Mouse (Mus musculus): ENCODE data around the gene Zbtb7b. TPM values are rescaled to one million over a fixed set of nuclear protein-coding genes. Genes with fewer than 3 reads are reported as not detected.
"Not testable (repeated sequence)": the region's sequence is repeated elsewhere in the genome, so short reads cannot be mapped to it uniquely, and the experiment has no call there.

Zbtb7b gene
- polyA plus RNA-seq (2015; fragmentation: Nextera tagmentation; extraction: Ambion mirVana), result 8.2 and 9.0 TPM in 2 replicates

DNA sequence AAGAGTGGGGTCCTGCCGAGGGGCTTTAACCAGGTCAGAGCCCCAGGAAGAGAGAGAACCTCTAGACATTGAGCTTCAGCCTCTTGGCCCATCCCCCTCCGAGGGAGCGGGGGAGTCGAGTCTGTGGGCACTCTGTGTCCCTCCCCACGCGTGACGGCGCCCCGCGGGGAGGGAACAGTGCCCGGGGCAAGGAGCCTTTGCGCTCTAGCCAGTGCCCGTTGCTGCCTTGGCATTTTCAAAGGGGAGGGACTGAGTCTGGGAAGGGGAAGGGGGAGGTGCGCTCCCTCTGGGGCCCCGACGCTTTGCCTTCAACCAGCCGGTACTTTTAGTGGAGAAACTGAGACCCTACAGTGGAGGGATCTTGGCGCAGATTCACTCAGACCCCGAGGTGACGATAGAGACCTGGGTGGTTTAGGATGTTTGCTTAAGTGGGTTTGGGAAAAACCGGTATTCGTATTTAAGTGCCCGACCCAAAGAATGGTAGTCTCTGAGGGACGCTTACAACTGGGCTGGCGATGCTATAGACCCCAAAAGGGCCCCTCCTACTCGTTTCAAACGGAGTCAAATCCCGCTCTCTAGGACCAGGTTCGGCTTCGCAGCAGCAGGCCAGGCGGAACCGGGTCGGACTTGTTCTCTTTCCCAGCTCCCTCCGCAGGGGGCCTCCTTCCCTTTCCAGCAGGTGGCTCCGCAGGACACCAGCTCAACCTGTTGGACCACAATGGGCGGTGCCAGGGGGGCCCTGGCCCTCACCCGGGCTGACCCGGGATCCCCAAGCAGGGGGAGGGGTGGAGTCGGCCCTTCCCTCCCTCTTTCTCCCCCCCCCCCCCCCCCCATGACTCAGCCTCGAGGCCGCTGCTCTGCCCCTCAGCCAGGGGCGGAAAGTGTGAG lies at the start of gene Zbtb7b:
Zbtb7b (minus strand) TSS at position 771 of the 888 bp plus-strand sequence.
- Histone ChIP-seq H3K9me3 (replicated peaks) (no peaks in the 10 kb centered on the region), H3K9ac (peak within 1 kb of the TSS; percentile 55), H3K4me1 (peaks cover 69% of the 10 kb centered on the region), H3K4me3 (replicated peaks) (peak within 1 kb of the TSS; percentile 58), H3K4me2 (replicated peaks) (peak within 1 kb of the TSS; percentile 98), H3K27ac (replicated peaks) (peak within 1 kb of the TSS; percentile 93), H3K27me3 (no peaks in the 10 kb centered on the region), H3K36me3 (no peaks in the 10 kb centered on the region)
- WGBS, result under 1% methylated on average over 39 of the region's 42 CpGs
- peak; percentile 43 for ATAC-seq (ENCODE audit: insufficient number of reproducible peaks, low FRiP score, low TSS enrichment, low read depth)

DNA sequence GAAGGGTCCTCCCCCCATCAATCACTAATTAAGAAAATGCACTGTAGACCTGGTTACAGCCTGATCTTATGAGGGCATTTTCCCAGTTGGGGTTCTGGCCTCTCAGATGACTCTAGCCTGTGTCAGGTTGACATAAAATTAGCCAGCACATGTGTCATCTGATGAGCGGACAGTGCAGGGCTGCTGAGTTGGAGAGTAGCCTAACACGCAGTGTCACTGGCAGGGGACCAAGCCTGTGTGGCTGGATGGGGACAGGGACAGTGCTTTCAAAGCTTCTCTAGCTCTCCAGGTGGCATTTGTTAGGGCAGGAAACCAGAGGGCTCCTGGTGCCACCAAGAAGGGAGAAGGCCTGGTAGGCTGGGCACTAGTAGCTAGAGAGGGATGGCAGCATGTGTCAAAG lies 46.1 kb upstream of the Zbtb7b start:
- 93% methylated on average over 2 of the region's 2 CpGs for WGBS
- H3K4me3 ChIP-seq (replicated peaks), result no peak overlapping the region
- no peaks in the 10 kb centered on the region for H3K9me3 ChIP-seq (replicated peaks)
- no peak overlapping the region for H3K4me2 ChIP-seq (replicated peaks)
- H3K27me3 ChIP-seq, result no peaks in the 10 kb centered on the region
- H3K27ac ChIP-seq (replicated peaks), result no peak overlapping the region
- peaks cover 11% of the 10 kb centered on the region for H3K4me1 ChIP-seq
- ATAC-seq (ENCODE audit: insufficient number of reproducible peaks, low FRiP score, low TSS enrichment, low read depth), result no peak
- peaks cover 16% of the 10 kb centered on the region for H3K36me3 ChIP-seq
- H3K9ac ChIP-seq, result no peak overlapping the region

DNA sequence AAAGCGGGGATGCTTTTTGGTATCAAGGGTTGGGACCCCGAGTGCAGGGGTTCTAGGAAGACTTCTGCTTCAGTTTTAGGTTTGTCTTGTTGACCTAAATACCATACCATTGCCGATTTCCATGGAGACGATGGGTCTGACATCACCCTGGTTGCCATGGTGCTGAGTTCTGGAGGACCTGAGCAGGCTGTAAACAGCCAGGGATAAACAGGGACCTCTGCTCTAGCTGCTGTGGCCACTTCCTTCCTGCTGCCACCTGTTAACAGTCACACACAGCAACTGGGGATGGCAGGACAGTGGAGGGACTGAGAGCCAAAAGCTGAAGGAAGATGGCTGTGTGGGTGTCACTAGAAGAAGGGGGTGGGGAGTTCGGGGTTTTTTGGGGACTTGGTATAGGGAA lies 42.7 kb upstream of the Zbtb7b start:
- WGBS, result 30% methylated on average over 5 of the region's 5 CpGs
- H3K4me3 ChIP-seq (replicated peaks), result peak overlapping the region; percentile 52
- H3K27me3 ChIP-seq, result no peaks in the 10 kb centered on the region
- H3K4me2 ChIP-seq (replicated peaks), result peak overlapping the region; percentile 57
- peaks cover 25% of the 10 kb centered on the region for H3K36me3 ChIP-seq
- peak overlapping the region; percentile 70 for H3K27ac ChIP-seq (replicated peaks)
- no peak for ATAC-seq (ENCODE audit: insufficient number of reproducible peaks, low FRiP score, low TSS enrichment, low read depth)
- H3K9ac ChIP-seq, result peak overlapping the region; percentile 57
- H3K4me1 ChIP-seq, result peaks cover 22% of the 10 kb centered on the region
- no peaks in the 10 kb centered on the region for H3K9me3 ChIP-seq (replicated peaks)

DNA sequence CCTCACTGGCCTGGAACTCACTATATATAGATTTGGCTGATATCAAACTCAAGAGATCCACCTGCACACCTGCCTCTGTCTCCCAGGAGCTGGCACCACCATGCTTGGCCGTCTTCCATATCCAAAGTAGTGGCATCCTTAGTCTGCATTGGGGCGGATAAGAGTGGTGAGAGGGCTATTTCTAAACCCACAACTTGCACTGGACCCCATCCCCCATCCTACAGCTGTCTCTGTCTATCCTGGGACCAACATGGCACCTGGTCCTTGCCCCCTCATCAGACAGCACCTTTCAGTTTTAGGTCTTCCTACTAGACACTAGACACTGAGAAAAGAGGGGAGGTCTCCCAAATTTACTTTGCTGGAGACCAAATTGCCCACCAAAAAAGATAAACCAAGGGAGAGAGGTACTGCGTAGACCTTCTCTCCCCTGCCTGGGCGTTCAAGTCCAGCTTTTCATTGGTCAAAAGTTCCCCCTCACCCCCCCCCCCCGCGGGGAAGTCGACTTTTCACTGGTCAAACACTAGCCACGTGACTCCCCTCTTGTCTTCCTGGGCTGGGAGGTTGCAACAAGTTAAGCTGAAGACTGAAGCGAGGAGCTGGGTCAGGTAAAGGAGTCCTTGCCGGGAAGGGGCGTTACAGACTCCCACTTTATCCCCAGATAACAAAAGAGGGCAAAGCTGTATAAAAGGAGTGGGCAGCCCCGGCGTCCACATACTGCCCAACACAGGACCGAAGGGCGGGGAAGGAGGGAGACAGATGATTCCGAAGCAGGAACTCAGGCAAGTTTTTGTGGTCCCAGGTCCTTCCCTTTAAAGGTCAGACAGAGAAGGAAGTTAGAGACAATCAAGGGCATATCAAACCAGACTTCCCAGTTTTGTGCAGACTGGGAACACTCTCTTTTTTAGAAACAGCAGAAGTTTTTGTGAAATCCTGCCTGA lies 41.9 kb upstream of the Zbtb7b start, which contains the start of gene Pbxip1:
Pbxip1 (plus strand) TSS at position 531 of the 938 bp plus-strand sequence.
- Histone ChIP-seq H3K27ac (replicated peaks) (peak within 1 kb of the TSS; percentile 70), H3K4me1 (peaks cover 28% of the 10 kb centered on the region), H3K36me3 (peaks cover 26% of the 10 kb centered on the region), H3K9ac (peak within 1 kb of the TSS; percentile 57), H3K9me3 (replicated peaks) (no peaks in the 10 kb centered on the region), H3K4me2 (replicated peaks) (peak within 1 kb of the TSS; percentile 57), H3K4me3 (replicated peaks) (peak within 1 kb of the TSS; percentile 52), H3K27me3 (no peaks in the 10 kb centered on the region)
- WGBS, result 5% methylated on average over 16 of the region's 16 CpGs
- peak; percentile 69 for ATAC-seq (ENCODE audit: insufficient number of reproducible peaks, low FRiP score, low TSS enrichment, low read depth)

DNA sequence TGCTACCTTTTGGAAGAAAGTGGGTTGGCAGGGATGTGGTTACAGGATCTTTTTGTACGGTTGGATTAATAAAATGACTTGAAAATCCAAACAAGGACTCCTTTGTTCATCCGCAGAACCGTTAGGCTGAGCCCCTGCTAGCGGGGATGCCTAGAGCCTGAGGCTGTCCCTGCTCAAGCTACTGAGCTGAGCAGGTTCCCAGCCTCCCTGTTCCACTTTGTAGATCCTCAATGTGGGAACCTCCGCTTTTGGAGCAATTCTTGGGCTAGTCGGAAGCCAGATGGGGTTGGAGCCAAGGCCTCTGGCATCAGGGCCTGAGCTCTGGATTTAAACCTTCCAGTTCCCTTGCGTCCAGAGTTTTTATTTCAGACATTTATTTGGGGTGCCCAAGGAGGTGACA lies 40.5 kb upstream of the Zbtb7b start:
- no peak for ATAC-seq (ENCODE audit: insufficient number of reproducible peaks, low FRiP score, low TSS enrichment, low read depth)
- H3K4me3 ChIP-seq (replicated peaks), result no peak overlapping the region
- peak overlapping the region; percentile 34; the same call in 1 of the 2 replicates for H3K27ac ChIP-seq (replicated peaks)
- H3K9me3 ChIP-seq (replicated peaks), result no peaks in the 10 kb centered on the region
- 48% methylated on average over 7 of the region's 7 CpGs for WGBS
- H3K4me1 ChIP-seq, result peaks cover 34% of the 10 kb centered on the region
- no peak overlapping the region for H3K9ac ChIP-seq
- peaks cover 26% of the 10 kb centered on the region for H3K36me3 ChIP-seq
- no peaks in the 10 kb centered on the region for H3K27me3 ChIP-seq
- no peak overlapping the region for H3K4me2 ChIP-seq (replicated peaks)

DNA sequence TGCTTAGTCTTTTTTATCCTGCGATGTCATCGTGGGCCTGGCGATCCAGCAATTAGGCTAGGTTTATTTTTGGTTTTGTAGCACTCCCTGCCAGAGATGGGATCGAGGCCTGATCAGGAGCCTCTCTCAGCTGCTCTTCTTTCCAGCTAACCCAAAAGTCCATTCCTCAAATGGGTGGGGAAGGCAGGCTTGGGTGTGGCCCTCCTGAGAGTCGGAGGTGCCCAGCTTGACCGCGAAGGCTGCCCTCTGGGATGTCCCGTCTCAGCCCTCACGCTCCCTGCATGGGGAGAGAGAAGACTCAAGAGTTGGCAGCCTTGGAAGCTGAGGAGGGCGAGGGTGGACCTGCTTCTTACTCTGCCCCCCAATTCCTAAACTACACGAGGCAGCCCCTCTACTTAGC lies 40.0 kb upstream of the Zbtb7b start:
- Histone ChIP-seq H3K9me3 (replicated peaks) (no peaks in the 10 kb centered on the region), H3K27me3 (no peaks in the 10 kb centered on the region), H3K36me3 (peaks cover 26% of the 10 kb centered on the region), H3K4me3 (replicated peaks) (no peak overlapping the region), H3K27ac (replicated peaks) (peak overlapping the region; percentile 34; the same call in 1 of the 2 replicates), H3K9ac (no peak overlapping the region), H3K4me2 (replicated peaks) (no peak overlapping the region), H3K4me1 (peaks cover 34% of the 10 kb centered on the region)
- ATAC-seq (ENCODE audit: insufficient number of reproducible peaks, low FRiP score, low TSS enrichment, low read depth), result no peak
- WGBS, result 68% methylated on average over 11 of the region's 11 CpGs

DNA sequence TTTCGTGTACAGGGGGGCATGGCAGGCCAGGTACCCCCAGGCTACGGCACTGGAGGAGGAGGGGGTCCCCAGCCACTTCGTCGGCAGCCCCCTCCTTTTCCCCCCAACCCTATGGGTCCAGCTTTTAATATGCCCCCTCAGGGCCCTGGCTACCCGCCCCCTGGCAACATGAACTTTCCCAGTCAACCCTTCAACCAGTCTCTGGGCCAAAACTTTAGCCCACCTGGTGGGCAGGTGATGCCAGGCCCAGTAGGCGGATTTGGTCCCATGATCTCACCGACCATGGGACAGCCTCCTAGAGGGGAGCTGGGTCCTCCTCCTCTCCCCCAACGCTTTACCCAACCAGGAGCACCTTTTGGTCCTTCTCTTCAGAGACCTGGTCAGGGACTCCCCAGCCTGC lies 38.0 kb upstream of the Zbtb7b start:
- no peak overlapping the region for H3K4me2 ChIP-seq (replicated peaks)
- H3K4me1 ChIP-seq, result peaks cover 34% of the 10 kb centered on the region
- no peak overlapping the region for H3K27ac ChIP-seq (replicated peaks)
- WGBS, result 91% methylated on average over 8 of the region's 8 CpGs
- H3K27me3 ChIP-seq, result no peaks in the 10 kb centered on the region
- H3K9me3 ChIP-seq (replicated peaks), result no peaks in the 10 kb centered on the region
- no peak overlapping the region for H3K4me3 ChIP-seq (replicated peaks)
- peaks cover 32% of the 10 kb centered on the region for H3K36me3 ChIP-seq
- ATAC-seq (ENCODE audit: insufficient number of reproducible peaks, low FRiP score, low TSS enrichment, low read depth), result no peak
- no peak overlapping the region for H3K9ac ChIP-seq

DNA sequence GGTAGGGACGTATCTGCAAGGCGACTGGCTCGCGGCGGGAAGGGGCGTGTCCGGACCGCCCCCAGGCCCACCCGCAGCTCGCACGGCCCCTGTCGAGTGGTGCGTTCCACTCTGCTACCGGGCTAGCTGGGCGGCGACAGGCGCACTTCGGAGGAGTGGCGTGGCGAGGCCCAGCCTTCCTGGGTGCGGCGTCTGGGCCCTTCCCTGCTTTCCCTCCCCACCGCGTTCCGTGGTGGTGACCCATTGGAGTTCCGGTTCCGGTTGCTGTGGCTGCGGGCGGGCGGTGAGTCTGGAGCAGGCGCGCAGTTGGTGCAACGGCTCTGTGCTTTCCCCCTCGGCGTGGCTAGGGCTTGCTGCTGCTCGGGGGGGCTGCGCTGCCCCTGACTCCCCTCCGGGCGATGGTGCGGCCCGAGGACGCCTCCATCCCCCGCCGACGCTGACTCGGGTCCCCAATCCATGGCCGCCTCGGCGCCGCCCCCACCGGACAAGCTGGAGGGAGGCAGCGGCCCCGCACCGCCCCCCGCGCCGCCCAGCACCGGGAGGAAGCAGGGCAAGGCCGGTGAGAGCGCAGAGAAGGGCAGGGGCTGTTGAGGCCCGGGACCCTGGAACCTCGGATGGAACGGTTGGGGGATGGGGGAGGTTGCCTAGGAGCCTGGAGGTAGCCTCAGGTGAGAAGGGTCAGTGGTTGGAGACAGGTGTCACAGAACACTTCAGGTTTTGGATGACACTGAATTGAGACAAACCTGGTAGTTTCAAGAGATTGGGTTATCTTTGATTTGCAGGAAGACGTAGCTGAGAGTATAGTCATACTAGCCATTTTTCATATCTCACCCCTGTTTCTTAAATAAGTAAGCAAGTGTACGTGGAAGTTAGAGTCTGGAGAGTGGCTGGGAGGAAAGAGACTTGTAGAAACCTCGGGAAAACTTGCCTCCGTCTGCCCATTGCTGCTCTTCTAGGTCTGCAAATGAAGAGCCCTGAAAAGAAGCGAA lies 35.9 kb upstream of the Zbtb7b start, which contains the start of gene Pygo2:
Pygo2 (plus strand) TSS at position 44 of the 989 bp plus-strand sequence.
- Histone ChIP-seq H3K9me3 (replicated peaks) (no peaks in the 10 kb centered on the region), H3K4me2 (replicated peaks) (peak within 1 kb of the TSS; percentile 71), H3K4me1 (peaks cover 23% of the 10 kb centered on the region), H3K4me3 (replicated peaks) (peak within 1 kb of the TSS; percentile 97), H3K27me3 (no peaks in the 10 kb centered on the region), H3K9ac (peak within 1 kb of the TSS; percentile 88), H3K27ac (replicated peaks) (peak within 1 kb of the TSS; percentile 94), H3K36me3 (peaks cover 53% of the 10 kb centered on the region)
- 2% methylated on average over 68 of the region's 68 CpGs for WGBS
- peak; percentile 96 for ATAC-seq (ENCODE audit: insufficient number of reproducible peaks, low FRiP score, low TSS enrichment, low read depth)

DNA sequence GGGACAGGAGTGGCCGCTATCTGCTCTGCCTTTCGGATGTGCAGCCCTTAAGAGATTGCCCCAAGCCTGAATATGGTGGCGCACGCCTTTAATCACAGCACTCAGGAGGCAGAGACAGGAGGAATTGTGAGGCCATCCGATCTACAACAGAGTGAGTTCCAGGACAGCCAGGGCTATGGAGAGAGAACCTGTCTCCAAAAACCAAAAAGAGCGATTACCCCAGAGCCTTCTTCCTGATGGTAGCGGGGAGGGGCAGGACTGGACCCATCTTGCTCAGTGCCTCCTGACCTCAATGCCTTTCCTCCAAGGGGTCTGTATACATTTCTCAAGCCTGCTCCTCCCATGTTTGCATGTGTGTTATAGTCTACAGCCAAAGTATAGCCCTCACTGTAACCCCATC lies 34.4 kb upstream of the Zbtb7b start:
- H3K9ac ChIP-seq; H3K9me3 ChIP-seq (replicated peaks); H3K27ac ChIP-seq (replicated peaks); H3K27me3 ChIP-seq; ATAC-seq (ENCODE audit: insufficient number of reproducible peaks, low FRiP score, low TSS enrichment, low read depth); H3K4me3 ChIP-seq (replicated peaks); H3K4me2 ChIP-seq (replicated peaks): not testable (repeated sequence)
- Histone ChIP-seq H3K4me1 (peaks cover 17% of the 10 kb centered on the region), H3K36me3 (peaks cover 59% of the 10 kb centered on the region)
- 91% methylated on average over 7 of the region's 7 CpGs for WGBS

DNA sequence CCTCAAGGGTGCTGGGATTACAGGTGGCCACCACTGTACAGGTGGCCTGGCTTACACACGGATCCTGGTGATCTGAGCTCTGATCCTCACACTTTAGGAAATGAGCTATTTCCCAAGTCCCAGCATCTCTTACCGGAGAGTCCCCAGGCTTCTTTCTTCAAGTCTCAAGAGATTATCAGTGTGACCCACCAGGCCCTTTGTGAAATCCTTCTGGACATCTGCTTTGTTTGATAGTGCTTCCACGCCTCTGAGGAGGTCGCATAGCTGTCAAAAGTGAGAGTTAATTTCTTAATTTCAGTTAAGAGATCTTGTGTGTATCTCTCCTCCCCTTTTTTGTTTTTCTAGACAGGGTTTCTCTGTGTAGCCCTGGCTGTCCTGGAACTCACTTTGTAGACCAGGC lies 31.3 kb upstream of the Zbtb7b start:
- 90% methylated on average over 4 of the region's 4 CpGs for WGBS
- no peaks in the 10 kb centered on the region for H3K9me3 ChIP-seq (replicated peaks)
- no peak overlapping the region for H3K27ac ChIP-seq (replicated peaks)
- no peak for ATAC-seq (ENCODE audit: insufficient number of reproducible peaks, low FRiP score, low TSS enrichment, low read depth)
- H3K9ac ChIP-seq, result no peak overlapping the region
- H3K4me2 ChIP-seq (replicated peaks), result no peak overlapping the region
- H3K4me1 ChIP-seq, result peaks cover 28% of the 10 kb centered on the region
- H3K4me3 ChIP-seq (replicated peaks), result no peak overlapping the region
- H3K27me3 ChIP-seq, result no peaks in the 10 kb centered on the region
- peaks cover 46% of the 10 kb centered on the region for H3K36me3 ChIP-seq
